ENCODE assay signal across 8 mouse cellular contexts in genomic region chr9:78821554-78822212, GRCm38 (mm10).
DNase-seq lines count a peak whose midpoint lies in the region; ATAC-seq lines count a peak whose summit lies in the region.
"Not testable (repeated sequence)": the region's sequence is repeated elsewhere in the genome, so short reads cannot be mapped to it uniquely, and the experiment has no call there.

No protein-coding gene starts in this region.

- H3K4me1 ChIP-seq in forebrain, embryonic 11.5 days (replicated peaks; ENCODE audit: control insufficient read depth, insufficient read depth, low read length); heart, embryonic 15.5 days (replicated peaks); liver, embryonic 12.5 days; midbrain, embryonic 11.5 days (ENCODE audit: control insufficient read depth, insufficient read depth, low read length): not testable (repeated sequence)

- H3K9ac ChIP-seq in forebrain, embryonic 11.5 days (ENCODE audit: low read length) = peak overlapping the region; percentile 41; the same call in 1 of the 2 replicates
- 0 out of 2 replicates have a peak overlapping the region, but pooled peaks have one; percentile 2 for H3K9ac ChIP-seq in heart, embryonic 15.5 days
- H3K9ac ChIP-seq in liver, embryonic 12.5 days; midbrain, embryonic 11.5 days (ENCODE audit: low read length): not testable (repeated sequence)

- H3K9me3 ChIP-seq in forebrain, embryonic 11.5 days (ENCODE audit: control insufficient read depth, low read length); heart, embryonic 15.5 days (replicated peaks); liver, embryonic 12.5 days (replicated peaks); midbrain, embryonic 11.5 days (ENCODE audit: control insufficient read depth, low read length): not testable (repeated sequence)

- H3K4me3 ChIP-seq in forebrain, embryonic 11.5 days (ENCODE audit: low read depth, low read length) = peak overlapping the region; percentile 23
- H3K4me3 ChIP-seq in heart, embryonic 15.5 days = peak overlapping the region; percentile 45
- H3K4me3 ChIP-seq in liver, embryonic 12.5 days = peak overlapping the region; percentile 15; the same call in 1 of the 2 replicates
- peak overlapping the region; percentile 26 for H3K4me3 ChIP-seq in midbrain, embryonic 11.5 days (ENCODE audit: low read depth, low read length)

- peak overlapping the region; percentile 48 for H3K4me2 ChIP-seq in forebrain, embryonic 11.5 days (ENCODE audit: low read depth, low read length, severe bottlenecking)
- peak overlapping the region; percentile 73 for H3K4me2 ChIP-seq in heart, embryonic 15.5 days
- peak overlapping the region; percentile 47 for H3K4me2 ChIP-seq in liver, embryonic 12.5 days
- H3K4me2 ChIP-seq in midbrain, embryonic 11.5 days = peak overlapping the region; percentile 41

- not testable (repeated sequence) for H3K27ac ChIP-seq in forebrain, embryonic 11.5 days (ENCODE audit: low read depth, low read length); heart, embryonic 15.5 days; liver, embryonic 12.5 days; midbrain, embryonic 11.5 days (ENCODE audit: low read depth, low read length)

- WGBS in forebrain, embryonic 11.5 days = 5% methylated on average over 37 of the region's 52 CpGs
- WGBS in heart, embryonic 15.5 days = 9% methylated on average over 44 of the region's 52 CpGs
- WGBS in liver, embryonic 12.5 days (ENCODE audit: insufficient replicate concordance) = 15% methylated on average over 47 of the region's 52 CpGs
- 9% methylated on average over 36 of the region's 52 CpGs for WGBS in midbrain, embryonic 11.5 days

- H3K36me3 ChIP-seq in forebrain, embryonic 11.5 days (ENCODE audit: control insufficient read depth, insufficient read depth, low read length); heart, embryonic 15.5 days; liver, embryonic 12.5 days; midbrain, embryonic 11.5 days (ENCODE audit: control insufficient read depth, insufficient read depth, low read length): not testable (repeated sequence)

- peak; percentile 86 for ATAC-seq in forebrain, embryonic 11.5 days (replicated peaks; ENCODE audit: low FRiP score)
- not testable (repeated sequence) for ATAC-seq in heart, embryonic 15.5 days (replicated peaks; ENCODE audit: insufficient number of reproducible peaks, insufficient read depth, low FRiP score, low read depth); liver, embryonic 12.5 days
- ATAC-seq in midbrain, embryonic 11.5 days (ENCODE audit: low FRiP score) = peak; percentile 92

- H3K27me3 ChIP-seq in forebrain, embryonic 11.5 days (ENCODE audit: control insufficient read depth, insufficient read depth, low read length); heart, embryonic 15.5 days; liver, embryonic 12.5 days (replicated peaks); midbrain, embryonic 11.5 days (ENCODE audit: control insufficient read depth, insufficient read depth, low read length): not testable (repeated sequence)

- peak; percentile 13 for DNase-seq in ZHBTc4 (ENCODE audit: low read depth, low spot score)
- peak; percentile 27 to 35 for DNase-seq in cerebellum, postnatal 10 days
- not testable (repeated sequence) for DNase-seq in forebrain, embryonic 11.5 days (ENCODE audit: low spot score)
- DNase-seq in kidney, adult 18-20 months = peak; percentile 12
- DNase-seq in midbrain, embryonic 11.5 days (ENCODE audit: low spot score, missing footprints) = peak; percentile 88
- DNase-seq in right cerebral cortex, postnatal 4 days = peak; percentile 2
